Mouse (Mus musculus) frontal cortex, postnatal 10 days (tissue): Measurements from ENCODE around the gene Adamts14.

Source experiments
- DNase-seq, 2 experiments: peaks; one replicate each; pipeline ENCODE4 v3.0.0; 2022; ENCODE audit warnings: low spot score in 2 of 2, mixed read lengths in 1 of 2

The Adamts14 gene

DNA sequence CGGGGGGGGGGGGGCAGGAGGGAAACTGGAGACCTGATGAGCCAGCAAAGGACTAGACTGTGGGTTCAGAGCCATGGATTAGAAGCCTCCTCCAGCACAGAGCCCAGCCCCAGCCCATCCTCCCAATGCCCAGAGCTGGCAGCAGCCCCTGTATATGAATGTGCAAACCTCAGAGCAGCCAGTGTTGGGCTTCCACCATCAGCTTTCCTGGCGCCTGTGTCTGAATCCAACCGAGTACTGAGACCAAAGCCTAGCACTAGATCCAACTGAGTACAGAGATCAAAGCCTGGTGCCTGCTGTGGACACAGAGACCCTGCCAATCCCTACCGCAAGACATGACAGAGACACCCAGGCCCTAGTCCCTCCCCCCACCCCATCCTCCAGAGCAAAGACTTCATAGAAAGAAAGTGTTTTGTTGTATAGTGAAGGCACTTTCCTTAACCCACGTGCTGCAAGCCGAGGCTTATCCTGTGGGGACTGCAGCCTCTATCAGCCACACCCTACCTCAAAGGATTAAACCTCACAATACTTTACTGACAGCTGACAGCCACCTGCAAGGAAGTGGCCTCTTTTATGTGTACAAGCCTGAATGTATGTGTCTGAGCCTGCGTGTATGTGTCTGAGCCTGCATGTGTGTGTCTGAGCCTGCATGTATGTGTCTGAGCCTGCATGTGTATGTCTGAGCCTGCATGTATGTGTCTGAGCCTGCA is 40.2 kb downstream of the Adamts14 start:
- DNase-seq, result no peak

- DNase-seq, result no peak
Observed at GRCm38 (mm10) chr10:61231756-61232155, 41.5 kb downstream of the Adamts14 start.

DNA sequence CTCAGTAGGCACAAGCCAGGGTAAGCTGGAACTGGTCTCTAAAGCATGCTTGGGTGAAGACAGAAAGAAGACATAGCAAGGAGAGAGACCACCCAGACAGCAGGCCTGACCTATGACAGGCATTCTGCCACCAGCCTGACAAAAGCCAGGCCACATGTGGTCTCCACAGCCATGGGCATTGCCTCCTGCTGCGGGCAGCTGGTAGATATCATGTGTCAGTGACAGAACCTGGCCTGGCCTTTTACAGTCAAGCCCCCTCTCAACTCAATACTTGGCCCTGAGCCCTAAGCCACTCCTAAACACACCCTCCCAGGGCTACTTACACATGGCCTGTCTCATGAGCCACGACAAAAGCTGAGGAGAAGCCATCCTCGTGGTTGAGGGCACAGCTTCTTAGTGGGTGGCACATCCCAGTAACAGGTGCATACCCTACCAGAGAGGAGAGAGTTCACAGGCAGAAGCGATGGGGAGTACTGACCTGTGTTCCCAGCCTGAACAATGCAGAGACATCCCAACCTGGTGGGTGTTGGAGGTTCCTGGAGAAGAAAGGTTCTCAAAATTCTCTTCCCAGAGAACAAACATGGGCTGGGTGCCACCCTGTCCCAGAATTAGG is 46.3 kb downstream of the Adamts14 start:
- DNase-seq, result no peak

GRCm38 (mm10) chr10:61225694-61226093 is 47.5 kb downstream of the Adamts14 start:
- DNase-seq, result no peak

GRCm38 (mm10) chr10:61219318-61219717 is 53.9 kb downstream of the Adamts14 start:
- DNase-seq, result no peak

DNA sequence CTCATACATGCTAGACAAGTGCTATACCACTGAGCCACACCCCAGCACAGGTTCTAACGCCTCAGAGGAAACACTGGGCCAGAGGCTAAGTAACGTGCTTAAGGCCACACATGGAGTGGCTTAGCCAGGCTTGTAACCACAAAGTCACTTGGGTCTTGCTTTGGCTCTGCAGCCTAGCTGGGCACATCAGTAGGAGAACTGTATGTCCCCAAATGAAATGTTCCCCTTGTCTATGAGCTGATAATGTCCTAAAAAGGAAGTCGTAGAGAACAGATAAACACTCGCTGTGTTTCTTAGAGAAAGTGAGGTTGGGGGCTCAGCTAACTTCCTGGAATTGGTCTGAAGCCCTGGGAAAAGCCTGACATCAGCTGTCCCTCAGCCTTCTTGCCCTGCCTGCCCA is 57.1 kb downstream of the Adamts14 start:
- no peak for DNase-seq

DNA sequence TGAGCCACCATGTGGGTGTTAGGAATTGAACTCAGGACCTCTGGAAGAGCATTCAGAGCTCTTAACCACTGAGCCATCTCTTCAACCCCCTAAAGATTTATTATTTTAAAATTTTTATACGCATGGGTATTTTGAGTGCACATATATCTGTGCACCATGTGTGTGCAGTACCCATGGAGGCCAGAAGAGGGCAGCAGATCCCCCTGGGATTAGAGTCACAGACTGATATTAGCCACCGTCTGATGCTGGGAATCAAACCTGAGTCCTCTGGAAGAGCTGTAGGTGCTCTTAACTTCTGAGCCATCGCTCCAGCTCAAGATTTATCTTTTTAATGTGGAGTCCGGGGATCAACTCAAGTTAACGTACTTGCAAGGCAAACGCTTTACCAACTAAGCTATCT is 57.6 kb downstream of the Adamts14 start:
- no peak for DNase-seq

GRCm38 (mm10) chr10:61212817-61213216 is 60.4 kb downstream of the Adamts14 start:
- DNase-seq, result no peak

GRCm38 (mm10) chr10:61211743-61212142 is 61.5 kb downstream of the Adamts14 start:
- peak; percentile 34 to 48 for DNase-seq

DNA sequence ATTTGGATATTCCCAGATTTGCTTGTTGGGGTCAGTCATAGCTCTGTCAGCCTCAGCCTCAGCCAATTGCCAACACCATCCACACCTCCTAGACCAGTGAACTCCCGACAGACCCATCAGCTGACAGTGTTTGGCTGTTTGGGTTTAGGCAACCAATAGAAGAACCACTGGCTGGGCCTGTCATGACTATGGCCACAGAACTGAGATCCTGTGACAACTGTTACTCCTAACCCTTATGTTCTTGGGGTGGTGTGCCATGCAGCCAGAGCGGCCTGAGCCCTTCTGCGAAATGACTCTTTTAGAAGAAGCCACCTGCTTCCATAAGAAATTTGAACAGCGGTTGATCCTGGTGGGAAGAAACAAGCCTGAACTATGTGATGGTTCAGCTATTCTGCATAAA is 62.1 kb downstream of the Adamts14 start:
- DNase-seq, result no peak

GRCm38 (mm10) chr10:61208114-61208684 is 65.0 kb downstream of the Adamts14 start:
- DNase-seq, result no peak

DNA sequence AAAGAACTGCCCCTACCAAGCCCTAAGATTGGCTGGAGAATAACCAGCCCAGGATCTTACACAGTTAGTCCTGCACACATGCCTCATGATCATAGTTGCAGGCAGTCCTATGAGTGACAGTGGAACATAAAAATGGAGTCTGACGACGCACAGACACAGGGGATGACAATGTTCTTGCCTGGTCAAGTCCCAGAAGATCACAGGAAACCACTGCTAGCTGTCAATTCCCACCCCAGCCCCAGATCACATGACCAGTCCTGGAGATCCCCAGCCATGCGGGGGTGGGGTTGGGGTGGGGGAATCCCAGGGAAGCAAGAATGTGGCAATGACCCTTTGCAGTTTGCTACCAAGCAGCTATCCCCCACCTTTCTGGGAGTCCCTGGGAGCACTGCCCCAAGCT is 69.3 kb downstream of the Adamts14 start:
- DNase-seq, result no peak

- DNase-seq, result no peak
Observed at GRCm38 (mm10) chr10:61201596-61202318, 71.5 kb downstream of the Adamts14 start.

- DNase-seq, result no peak
Observed at GRCm38 (mm10) chr10:61200998-61201397, 72.2 kb downstream of the Adamts14 start.

DNA sequence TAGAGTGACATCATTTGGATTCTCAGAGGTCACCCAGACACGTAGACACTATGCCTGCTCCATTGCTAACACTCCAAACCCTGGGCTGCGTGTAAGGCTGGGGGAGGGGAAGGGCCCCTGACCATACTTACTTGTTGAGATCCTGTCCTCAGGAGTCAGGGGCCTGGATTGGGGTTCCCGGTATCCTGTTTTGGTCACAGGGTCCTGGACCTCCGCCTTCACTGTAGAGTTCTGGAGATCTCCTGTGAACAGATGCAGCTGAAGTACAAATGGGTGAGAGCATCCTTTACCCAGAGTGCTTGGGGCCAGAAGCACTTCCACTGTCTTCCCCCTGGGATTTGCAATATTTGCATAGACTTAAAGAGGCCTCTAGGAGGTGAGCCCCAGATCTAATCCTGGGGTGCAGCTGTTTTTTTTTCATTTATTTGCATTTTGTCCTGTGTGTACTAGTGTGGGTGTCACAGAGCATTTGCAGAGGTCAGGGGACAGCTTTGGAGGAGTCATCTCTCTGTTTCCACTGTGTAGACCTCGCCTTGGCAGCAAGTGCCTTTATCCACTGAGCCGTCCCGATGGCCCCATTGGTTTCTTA is 72.9 kb downstream of the Adamts14 start:
- no peak for DNase-seq

DNA sequence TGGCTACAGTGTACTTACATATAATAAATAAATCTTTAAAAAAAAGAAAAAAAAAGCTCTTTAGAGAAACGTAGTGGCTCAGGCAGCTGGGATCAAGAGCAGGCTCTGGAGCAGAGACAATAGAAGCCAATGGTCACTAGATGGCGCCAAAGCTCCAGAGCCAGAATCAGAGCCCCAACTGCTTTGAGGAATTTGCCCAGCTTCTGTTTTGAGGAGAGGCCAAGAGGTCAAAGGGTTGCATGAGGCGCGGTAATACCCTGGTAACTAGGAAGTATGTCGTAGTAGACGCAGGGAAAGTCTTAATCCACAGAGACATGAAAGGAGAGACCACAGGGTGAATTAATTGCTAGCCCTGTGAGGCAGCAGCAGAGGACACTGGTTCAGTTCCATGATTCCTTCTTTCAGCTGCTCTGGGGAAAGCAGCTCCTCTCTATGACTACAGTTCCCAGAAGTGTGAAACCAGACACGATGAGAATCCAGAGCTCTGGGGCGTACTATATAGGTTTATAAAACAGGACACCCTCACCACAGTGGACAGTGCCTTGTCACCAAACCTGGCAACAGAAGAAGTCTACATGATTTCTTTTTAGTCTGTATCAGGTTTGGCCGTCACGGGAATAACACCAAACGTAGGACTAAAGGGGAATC is 73.5 kb downstream of the Adamts14 start:
- peak; percentile 28 to 65 for DNase-seq

DNA sequence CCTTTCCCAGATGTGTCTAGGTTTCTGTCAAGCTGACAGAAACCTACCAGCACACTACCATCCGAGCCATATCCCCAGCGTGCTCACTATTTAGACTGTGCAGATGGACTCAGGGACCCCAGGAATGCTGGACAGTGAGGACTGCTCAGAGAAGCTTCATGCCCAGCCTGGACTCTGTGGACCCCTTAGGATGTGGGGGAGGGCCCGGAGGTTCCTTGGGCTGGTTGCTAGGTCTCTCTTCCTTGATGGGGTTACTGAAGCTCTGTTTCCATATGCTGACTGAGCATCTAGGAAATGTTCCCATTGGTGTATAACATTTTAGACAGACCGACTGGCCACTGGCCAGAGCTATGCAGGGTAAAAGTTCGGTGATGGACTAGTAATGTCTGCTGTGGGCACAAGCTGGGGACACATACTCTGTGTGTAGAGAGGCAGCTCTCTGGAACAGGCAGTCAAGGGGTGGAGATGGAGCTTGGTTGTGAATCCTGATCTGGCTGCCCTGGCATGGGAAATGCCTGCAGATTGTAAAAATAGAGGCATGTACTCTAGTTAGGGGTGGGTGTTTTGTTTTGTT is 77.4 kb downstream of the Adamts14 start:
- DNase-seq, result no peak

DNA sequence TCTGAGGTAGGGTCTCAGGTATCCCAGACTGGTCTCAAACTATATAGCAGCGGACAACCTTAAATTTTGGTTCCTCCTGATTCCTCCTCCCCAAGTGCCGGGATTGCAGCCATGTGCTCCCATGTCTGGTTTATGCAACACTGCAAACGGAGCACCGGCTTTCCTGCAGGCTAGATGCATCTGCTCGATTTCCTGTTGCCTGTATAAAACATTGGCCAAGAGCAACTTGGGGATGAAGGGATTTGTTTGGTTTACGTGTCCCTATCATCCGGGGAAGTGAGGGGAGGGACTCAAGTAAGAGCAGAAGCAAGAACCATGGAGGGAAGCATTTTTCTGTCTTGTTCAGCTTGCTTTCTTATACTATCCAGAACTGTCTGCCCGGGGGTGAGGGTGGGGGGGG is 78.0 kb downstream of the Adamts14 start:
- no peak for DNase-seq

DNA sequence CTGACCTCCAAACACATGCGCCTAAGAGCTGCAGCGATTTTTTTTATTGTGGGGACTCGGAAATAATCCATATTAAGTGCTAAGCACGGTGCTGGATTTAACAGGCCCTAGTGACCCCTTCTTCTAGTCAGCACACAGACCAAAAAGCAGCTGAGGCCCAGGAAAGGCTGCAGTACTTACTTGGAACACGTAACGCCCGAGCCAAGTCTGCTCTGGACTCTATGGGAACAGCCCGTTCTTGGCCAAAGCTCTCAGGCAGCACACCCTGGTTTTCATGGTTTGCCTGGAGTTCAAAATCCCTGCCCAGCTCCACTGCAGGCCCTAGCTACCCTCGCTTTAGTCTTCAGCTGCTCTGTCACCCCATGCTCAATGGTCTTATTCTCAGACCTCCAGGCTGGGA is 78.6 kb downstream of the Adamts14 start:
- no peak for DNase-seq

DNA sequence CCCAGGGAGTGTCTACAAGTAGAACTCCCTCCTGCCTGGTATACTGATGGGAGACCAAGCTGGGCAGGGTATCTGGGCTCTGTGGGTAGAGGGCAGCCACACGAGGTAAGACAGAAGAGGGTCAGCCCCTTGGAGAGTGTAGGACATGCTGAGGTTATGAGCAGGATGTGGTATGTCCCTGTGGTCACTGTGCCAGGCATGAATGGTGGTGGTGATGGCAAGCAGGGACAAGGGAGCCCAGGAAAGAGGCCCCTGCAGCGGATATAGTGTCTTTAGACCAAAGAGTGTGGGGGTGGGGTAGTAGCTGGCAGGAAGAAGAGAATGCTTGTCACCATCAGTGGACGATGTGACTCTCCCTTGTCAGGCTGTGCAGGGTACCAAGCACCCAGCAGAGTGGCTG is 85.2 kb downstream of the Adamts14 start:
- no peak for DNase-seq

DNA sequence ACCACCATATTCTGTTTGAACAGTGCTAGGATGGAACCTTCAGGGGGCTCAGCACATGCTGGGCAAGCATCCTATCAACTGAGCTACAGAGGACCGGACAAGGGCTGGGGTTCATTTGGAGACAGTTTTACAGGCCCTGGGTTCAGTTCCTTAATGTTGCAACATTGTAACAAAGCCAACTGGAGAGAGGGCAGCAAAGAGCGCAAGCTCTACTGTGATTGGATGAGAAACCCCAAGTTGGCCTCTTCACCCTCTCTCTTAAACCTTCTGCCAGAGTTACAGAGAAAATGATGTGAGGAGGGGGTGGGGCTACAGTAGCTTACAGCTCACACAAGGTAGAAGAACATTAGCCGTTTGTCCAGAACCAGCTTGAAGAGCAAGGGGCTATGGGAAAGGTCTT is 86.2 kb downstream of the Adamts14 start:
- no peak for DNase-seq
